Mouse (Mus musculus): Measurements from ENCODE around the gene En1.

GRCm38 (mm10) chr1:120587431-120587830 is 14.8 kb upstream of the En1 start:
- no peak for TF ChIP-seq POLR2A (IDR thresholded peaks at IDR 0.05; ENCODE audit: low read depth, low read length)
- TF ChIP-seq CTCF (IDR thresholded peaks at IDR 0.05; ENCODE audit: borderline replicate concordance, insufficient read depth, low read length) = no peak

Data from embryonic fibroblast, embryonic 13.5 days (primary cell).